Mouse (Mus musculus) stomach, embryonic 15.5 days (tissue): Measurements from ENCODE around the gene Gucd1. TPM values are rescaled to one million over a fixed set of nuclear protein-coding genes. Genes with fewer than 3 reads are reported as not detected.

Experiments used
- ATAC-seq: fragments of 200-750 bp; cut with Nextera tagmentation; 2 replicates; pipeline ENCODE4 v1.8.0; 2017; ENCODE audit warnings: low read depth, moderate number of reproducible peaks, moderate TSS enrichment; ENCODE audit not compliant: insufficient read depth, low FRiP score
- H3K27ac ChIP-seq: fragments of 300-500 bp; sonication (generic); 2 replicates; pipeline ENCODE4 v1.5.1; 2015; ENCODE audit warnings: mild to moderate bottlenecking, inconsistent platforms
- H3K27me3 ChIP-seq: fragments of 300-500 bp; sonication (generic); replicated peaks from 2 replicates; pipeline ENCODE4 v1.6.1; 2015; ENCODE audit warnings: inconsistent platforms
- H3K36me3 ChIP-seq: fragments of 300-500 bp; sonication (generic); 2 replicates; pipeline ENCODE4 v1.6.1; 2015; ENCODE audit warnings: inconsistent platforms
- H3K4me1 ChIP-seq: fragments of 300-500 bp; sonication (generic); 2 replicates; pipeline ENCODE4 v1.6.1; 2015; ENCODE audit warnings: inconsistent platforms
- H3K4me2 ChIP-seq: fragments of 300-500 bp; sonication (generic); 2 replicates; pipeline ENCODE4 v1.6.1; 2015; ENCODE audit warnings: mild to moderate bottlenecking, inconsistent platforms
- H3K4me3 ChIP-seq: fragments of 300-500 bp; sonication (generic); replicated peaks from 2 replicates; pipeline ENCODE4 v1.5.1; 2015; ENCODE audit warnings: inconsistent platforms
- H3K9ac ChIP-seq: fragments of 300-500 bp; sonication (generic); 2 replicates; pipeline ENCODE4 v1.6.1; 2015; ENCODE audit warnings: inconsistent platforms
- H3K9me3 ChIP-seq: fragments of 300-500 bp; sonication (generic); 2 replicates; pipeline ENCODE4 v1.6.1; 2016; ENCODE audit warnings: inconsistent platforms
- WGBS: fragments of 180-500 bp; shearing (Covaris S2); methylation state at CpG from one replicate; pipeline ENCODE4 v1.1.7; 2015; 5-methylcytosine and 5-hydroxymethylcytosine counted together
- polyA plus RNA-seq: library from polyadenylated mRNA; unstranded; fragments of >200 nt; fragmentation: Nextera tagmentation; extraction: Ambion mirVana; gene quantifications from 2 replicates; pipeline ENCODE4 v1.2.1, GENCODE M21; 2015

Gene Gucd1
- polyA plus RNA-seq, 1 experiment from 2014 or later, result 27.5 TPM

DNA sequence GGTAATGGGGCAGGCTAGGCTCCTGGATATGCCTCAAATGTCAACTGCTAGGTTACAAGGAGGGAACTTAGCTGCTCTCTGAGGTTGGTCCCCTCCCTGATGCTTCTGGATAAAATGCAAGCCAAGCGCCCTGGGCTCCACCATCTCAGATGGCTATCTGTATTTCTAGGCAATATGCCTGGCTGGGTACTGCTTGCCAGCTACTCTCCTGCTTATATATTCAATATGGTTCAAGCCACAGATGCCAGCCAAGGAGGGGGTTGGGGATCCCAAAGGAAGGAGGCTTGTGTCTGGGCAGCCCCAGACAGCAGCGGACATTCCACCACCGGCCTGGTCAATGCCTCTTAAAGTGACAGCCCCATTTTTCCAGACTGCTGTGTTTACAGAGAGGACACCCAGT is 40.7 kb upstream of the Gucd1 start:
- no peaks in the 10 kb centered on the region for H3K36me3 ChIP-seq
- no peak for ATAC-seq
- H3K27me3 ChIP-seq, result peaks cover 27% of the 10 kb centered on the region
- no peak overlapping the region for H3K27ac ChIP-seq
- H3K9ac ChIP-seq, result no peak overlapping the region
- H3K4me2 ChIP-seq, result no peak overlapping the region
- H3K4me3 ChIP-seq, result no peak overlapping the region
- WGBS, result 41% methylated on average over 3 of the region's 3 CpGs
- no peaks in the 10 kb centered on the region for H3K9me3 ChIP-seq
- peaks cover 16% of the 10 kb centered on the region; the same call in 1 of the 2 replicates for H3K4me1 ChIP-seq

DNA sequence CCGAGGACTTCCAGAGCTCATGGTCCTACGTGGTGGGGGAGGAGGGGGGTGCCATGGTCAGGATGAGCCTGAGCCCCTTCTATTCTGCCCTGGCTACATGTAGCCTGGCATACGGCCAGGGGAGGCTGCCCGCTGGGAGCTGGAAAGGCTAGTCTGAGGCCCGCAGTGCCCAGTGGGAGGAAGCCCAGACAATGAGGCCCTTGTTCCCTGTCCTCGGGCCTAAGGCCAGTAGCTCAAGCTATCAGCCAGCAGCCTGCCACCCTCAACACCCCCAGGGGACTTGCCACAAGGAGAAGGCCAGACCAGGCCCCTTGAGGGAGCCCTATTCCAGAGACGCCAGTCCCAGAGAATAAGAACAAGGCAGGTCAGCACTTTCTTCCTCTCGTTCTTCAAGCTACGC is 38.3 kb upstream of the Gucd1 start:
- peak; percentile 57; the same call in 1 of the 2 replicates for ATAC-seq
- Histone ChIP-seq H3K27ac (peak overlapping the region; percentile 5), H3K9ac (no peak overlapping the region), H3K27me3 (peaks cover 23% of the 10 kb centered on the region), H3K36me3 (no peaks in the 10 kb centered on the region), H3K4me3 (no peak overlapping the region), H3K4me2 (no peak overlapping the region), H3K4me1 (peaks cover 23% of the 10 kb centered on the region), H3K9me3 (no peaks in the 10 kb centered on the region)
- 63% methylated on average over 9 of the region's 9 CpGs for WGBS

DNA sequence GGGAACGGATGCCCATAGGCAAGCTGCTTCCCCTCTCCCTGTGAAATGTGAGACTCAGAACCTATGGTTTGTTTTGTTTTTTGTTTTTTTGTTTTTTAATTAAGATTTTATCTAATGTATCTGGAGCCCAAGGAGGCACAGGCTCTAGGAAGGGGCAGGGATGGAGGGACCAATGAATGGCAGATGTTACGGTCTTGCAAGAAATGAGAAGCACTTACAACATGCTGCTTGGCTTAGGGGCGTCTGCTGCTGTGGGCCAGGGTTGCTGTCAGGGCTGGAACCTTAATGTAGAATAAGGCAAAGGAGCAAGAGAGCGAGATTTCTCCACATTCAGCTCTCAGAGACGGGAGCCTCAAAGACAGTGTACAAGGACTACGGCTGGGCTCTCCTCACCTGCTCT is 37.8 kb upstream of the Gucd1 start:
- H3K27ac ChIP-seq, result no peak overlapping the region; the same call in 1 of the 2 replicates
- H3K4me3 ChIP-seq, result no peak overlapping the region
- 75% methylated on average over 6 of the region's 6 CpGs for WGBS
- no peak for ATAC-seq
- no peaks in the 10 kb centered on the region for H3K36me3 ChIP-seq
- H3K27me3 ChIP-seq, result peaks cover 19% of the 10 kb centered on the region
- no peak overlapping the region for H3K4me2 ChIP-seq
- no peak overlapping the region for H3K9ac ChIP-seq
- H3K4me1 ChIP-seq, result peaks cover 24% of the 10 kb centered on the region
- H3K9me3 ChIP-seq, result no peaks in the 10 kb centered on the region

DNA sequence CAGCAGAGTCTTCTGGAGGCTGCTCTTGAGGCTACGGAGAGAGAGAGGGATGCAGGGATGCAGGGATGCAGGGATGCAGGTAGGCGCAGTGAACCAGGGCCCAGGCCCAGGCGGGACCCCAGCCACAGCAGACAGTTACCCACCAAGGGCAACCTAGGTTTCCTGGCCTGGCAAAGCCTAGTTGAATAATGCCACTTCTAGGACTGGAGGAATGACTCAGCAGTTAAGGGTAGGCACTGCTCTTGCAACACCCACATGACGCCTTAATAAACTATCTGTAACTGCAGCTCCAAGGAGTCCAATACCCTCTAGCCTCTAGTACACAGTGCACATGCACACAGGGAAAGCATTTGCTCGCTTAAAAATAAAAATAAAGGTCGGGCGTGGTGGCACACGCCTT is 36.3 kb upstream of the Gucd1 start:
- Histone ChIP-seq H3K4me3 (no peak overlapping the region), H3K9me3 (no peaks in the 10 kb centered on the region), H3K9ac (no peak overlapping the region), H3K27ac (no peak overlapping the region), H3K27me3 (peaks cover 6% of the 10 kb centered on the region; the same call in 1 of the 2 replicates), H3K4me1 (peaks cover 9% of the 10 kb centered on the region), H3K36me3 (no peaks in the 10 kb centered on the region), H3K4me2 (no peak overlapping the region)
- ATAC-seq, result no peak
- 89% methylated on average over 8 of the region's 8 CpGs for WGBS

DNA sequence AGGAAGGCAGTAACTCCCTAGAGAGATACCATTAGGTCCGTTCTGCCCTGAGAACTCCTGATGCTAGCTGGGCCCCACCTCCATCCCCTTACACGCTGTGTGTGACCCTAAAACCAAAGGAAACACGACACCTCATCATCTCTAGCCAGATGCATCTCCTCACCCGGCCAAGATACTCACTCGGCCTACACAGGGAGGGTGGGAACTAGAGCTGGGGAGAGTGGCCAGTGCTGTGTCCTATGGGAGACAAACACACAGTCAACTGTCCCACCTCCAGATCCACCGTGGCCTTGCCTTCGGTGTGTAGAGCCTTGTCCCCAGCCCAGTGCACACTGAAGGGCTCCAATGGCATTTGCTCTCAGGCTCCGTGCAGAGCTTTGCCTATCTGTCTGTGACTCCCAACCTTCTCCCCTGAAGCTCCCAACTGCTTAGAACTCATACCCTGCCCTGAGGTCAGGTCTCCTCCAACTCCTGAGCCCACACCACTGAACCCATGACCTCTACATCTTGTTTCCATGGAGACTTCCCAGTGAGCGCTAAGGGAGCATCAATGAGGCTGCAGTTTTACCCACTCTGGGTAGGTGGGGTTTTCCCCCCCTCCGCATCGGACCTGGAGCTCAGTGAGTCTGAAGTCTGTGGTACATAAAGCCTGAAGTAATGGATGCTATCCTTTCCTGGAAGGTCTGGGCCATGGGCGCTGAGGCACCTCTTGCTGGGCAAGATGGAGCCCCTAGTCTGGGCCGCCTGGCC is 35.1 kb upstream of the Gucd1 start:
- Histone ChIP-seq H3K4me1 (peaks cover 9% of the 10 kb centered on the region; the same call in 1 of the 2 replicates), H3K9me3 (no peaks in the 10 kb centered on the region), H3K27ac (no peak overlapping the region), H3K4me3 (no peak overlapping the region), H3K36me3 (no peaks in the 10 kb centered on the region), H3K9ac (no peak overlapping the region), H3K4me2 (no peak overlapping the region), H3K27me3 (no peaks in the 10 kb centered on the region)
- 62% methylated on average over 13 of the region's 13 CpGs for WGBS
- no peak for ATAC-seq

DNA sequence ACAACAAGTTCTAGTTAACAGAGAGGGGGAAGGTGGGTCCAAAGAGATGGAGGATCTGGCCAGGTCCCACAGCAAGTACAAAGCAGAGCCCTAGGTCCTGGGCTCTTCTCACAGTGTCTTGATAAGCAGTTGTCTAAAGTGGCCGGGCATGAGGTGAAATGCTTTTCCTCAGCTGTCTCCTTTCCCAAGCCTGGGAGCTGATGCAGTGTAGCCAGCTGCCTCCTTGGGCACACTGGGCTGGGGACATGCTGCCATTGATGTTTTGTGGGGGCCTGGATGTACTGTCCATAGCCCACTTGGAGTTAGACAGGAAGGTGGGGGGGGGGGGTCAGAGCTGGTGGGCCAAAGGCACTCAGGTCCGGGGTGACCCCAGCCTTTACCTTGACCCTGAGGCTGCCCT is 34.3 kb upstream of the Gucd1 start:
- no peak overlapping the region for H3K9ac ChIP-seq
- no peak for ATAC-seq
- no peaks in the 10 kb centered on the region for H3K9me3 ChIP-seq
- 61% methylated on average over 2 of the region's 2 CpGs for WGBS
- no peak overlapping the region for H3K4me2 ChIP-seq
- no peaks in the 10 kb centered on the region for H3K27me3 ChIP-seq
- H3K4me3 ChIP-seq, result no peak overlapping the region
- no peak overlapping the region for H3K27ac ChIP-seq
- no peaks in the 10 kb centered on the region for H3K36me3 ChIP-seq
- H3K4me1 ChIP-seq, result peaks cover 9% of the 10 kb centered on the region; the same call in 1 of the 2 replicates

DNA sequence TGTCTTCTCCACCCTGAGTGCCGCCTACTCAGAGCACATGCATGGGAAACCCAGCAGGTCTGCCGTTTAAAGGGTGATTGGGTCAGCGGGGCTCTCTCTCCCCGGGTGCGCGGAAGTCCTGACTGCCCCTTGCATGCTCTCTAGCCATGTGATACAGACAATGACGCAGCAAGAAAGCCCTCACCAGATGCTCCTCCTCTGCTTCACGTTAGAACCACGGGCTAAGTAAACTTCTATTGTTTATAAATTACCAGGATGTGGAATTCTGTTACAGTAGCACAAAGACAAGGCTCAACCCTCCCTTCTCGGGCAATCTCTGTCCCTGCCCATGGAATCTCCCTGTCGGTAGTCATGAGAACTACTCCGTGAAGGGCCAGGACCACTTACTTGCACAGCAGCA is 33.4 kb upstream of the Gucd1 start:
- no peak overlapping the region for H3K27ac ChIP-seq
- no peak overlapping the region for H3K4me3 ChIP-seq
- H3K4me1 ChIP-seq, result peaks cover 9% of the 10 kb centered on the region; the same call in 1 of the 2 replicates
- H3K9me3 ChIP-seq, result no peaks in the 10 kb centered on the region
- no peaks in the 10 kb centered on the region for H3K36me3 ChIP-seq
- ATAC-seq, result peak; percentile 20; the same call in 1 of the 2 replicates
- no peak overlapping the region for H3K9ac ChIP-seq
- WGBS, result 22% methylated on average over 12 of the region's 12 CpGs
- 0 out of 2 replicates have a peak overlapping the region, but pooled peaks have one; percentile 17 for H3K4me2 ChIP-seq
- no peaks in the 10 kb centered on the region for H3K27me3 ChIP-seq

DNA sequence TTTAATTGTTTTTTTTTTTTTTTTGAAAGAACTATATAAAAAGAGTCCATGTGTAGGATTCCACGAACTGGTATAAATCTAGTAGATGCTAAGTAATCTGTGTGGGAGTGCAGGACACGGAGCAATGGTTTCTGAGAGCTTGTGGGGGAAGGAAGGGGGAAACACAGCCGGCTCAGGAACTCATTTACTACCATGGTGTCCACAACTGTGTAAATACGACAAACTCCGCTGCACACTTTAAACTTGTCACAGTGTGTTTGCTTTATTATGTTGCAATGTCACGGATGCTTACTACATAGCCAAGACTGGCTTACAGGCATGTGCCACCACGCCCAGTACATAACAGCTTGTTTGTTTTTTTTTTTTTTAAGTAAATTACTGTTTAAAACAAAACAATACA is 32.1 kb upstream of the Gucd1 start:
- no peak overlapping the region for H3K4me2 ChIP-seq
- 45% methylated on average over 7 of the region's 7 CpGs for WGBS
- no peak overlapping the region for H3K27ac ChIP-seq
- no peaks in the 10 kb centered on the region for H3K36me3 ChIP-seq
- H3K9me3 ChIP-seq, result no peaks in the 10 kb centered on the region
- H3K4me3 ChIP-seq, result no peak overlapping the region
- H3K27me3 ChIP-seq, result no peaks in the 10 kb centered on the region
- ATAC-seq, result no peak
- no peak overlapping the region for H3K9ac ChIP-seq
- peaks cover 9% of the 10 kb centered on the region; the same call in 1 of the 2 replicates for H3K4me1 ChIP-seq

DNA sequence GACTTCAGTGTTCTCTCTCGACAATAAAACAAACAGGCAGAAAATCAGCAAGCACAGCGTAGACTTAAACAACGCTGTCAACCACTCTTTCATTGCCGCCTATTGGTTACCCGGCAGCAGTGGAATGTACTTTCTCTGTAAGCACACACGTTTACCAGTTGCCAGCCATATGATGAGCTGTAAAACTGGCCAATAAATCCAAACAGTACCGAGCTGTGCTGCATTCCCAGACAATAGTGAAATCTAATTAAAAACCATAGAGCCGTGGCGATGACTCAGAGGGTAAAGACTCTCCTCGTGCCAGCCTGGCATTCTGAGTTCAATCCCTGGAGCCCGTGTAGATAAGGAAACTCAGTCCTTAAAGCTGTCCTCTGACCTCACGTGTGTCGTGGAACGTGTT is 30.7 kb upstream of the Gucd1 start:
- H3K4me3 ChIP-seq, result no peak overlapping the region
- H3K27ac ChIP-seq, result no peak overlapping the region
- WGBS, result 45% methylated on average over 14 of the region's 14 CpGs
- ATAC-seq, result no peak
- H3K27me3 ChIP-seq, result no peaks in the 10 kb centered on the region
- H3K4me2 ChIP-seq, result no peak overlapping the region
- no peak overlapping the region for H3K9ac ChIP-seq
- H3K36me3 ChIP-seq, result no peaks in the 10 kb centered on the region
- peaks cover 9% of the 10 kb centered on the region; the same call in 1 of the 2 replicates for H3K4me1 ChIP-seq
- no peaks in the 10 kb centered on the region for H3K9me3 ChIP-seq

DNA sequence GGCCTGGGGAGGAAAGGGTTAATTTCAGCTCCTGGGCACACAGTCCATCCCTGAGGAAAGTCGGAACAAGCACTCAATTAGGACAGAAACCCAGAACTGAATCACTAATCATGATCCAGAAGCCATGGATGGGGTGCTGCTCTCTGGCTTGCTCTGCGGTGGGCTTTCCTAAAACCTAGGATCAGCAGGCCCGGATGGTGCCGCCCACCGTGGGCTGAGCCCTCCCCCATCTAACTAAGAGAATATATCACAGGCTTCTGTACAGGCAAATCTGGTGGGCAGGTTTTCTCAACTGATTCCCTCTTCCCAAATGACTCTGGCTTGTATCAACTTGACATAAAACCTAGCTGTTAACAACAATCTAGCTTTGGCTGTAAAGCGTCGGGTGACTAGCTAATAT is 30.1 kb upstream of the Gucd1 start:
- Histone ChIP-seq H3K27me3 (no peaks in the 10 kb centered on the region), H3K4me2 (no peak overlapping the region), H3K9me3 (no peaks in the 10 kb centered on the region), H3K9ac (no peak overlapping the region), H3K36me3 (no peaks in the 10 kb centered on the region), H3K4me1 (peaks cover 9% of the 10 kb centered on the region; the same call in 1 of the 2 replicates), H3K27ac (no peak overlapping the region), H3K4me3 (no peak overlapping the region)
- no peak for ATAC-seq
- WGBS, result 46% methylated on average over 7 of the region's 7 CpGs

DNA sequence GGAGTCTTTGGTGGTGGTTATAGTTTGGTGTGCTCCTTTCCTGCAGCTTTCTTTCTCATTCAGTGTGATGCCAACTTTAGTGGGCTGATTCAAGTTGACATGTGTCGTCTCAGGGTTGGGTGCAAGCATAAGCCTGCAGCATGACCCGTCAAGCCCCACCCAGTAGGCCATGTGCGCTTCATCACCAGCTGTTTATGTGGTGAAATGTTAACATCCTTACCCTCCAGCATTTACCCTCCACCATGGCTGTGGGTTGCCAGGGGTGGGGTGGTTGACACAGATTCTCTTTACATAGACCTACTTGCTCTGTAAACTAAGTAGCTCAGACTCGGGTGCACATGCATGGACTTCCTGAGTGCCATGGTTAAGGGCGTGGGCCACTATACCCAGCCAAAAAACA is 18.4 kb upstream of the Gucd1 start:
- no peak overlapping the region for H3K9ac ChIP-seq
- H3K27ac ChIP-seq, result no peak overlapping the region
- no peaks in the 10 kb centered on the region for H3K9me3 ChIP-seq
- peaks cover 33% of the 10 kb centered on the region for H3K36me3 ChIP-seq
- no peaks in the 10 kb centered on the region for H3K4me1 ChIP-seq
- WGBS, result 84% methylated on average over 5 of the region's 5 CpGs
- no peaks in the 10 kb centered on the region for H3K27me3 ChIP-seq
- ATAC-seq, result no peak
- H3K4me3 ChIP-seq, result no peak overlapping the region
- H3K4me2 ChIP-seq, result no peak overlapping the region

DNA sequence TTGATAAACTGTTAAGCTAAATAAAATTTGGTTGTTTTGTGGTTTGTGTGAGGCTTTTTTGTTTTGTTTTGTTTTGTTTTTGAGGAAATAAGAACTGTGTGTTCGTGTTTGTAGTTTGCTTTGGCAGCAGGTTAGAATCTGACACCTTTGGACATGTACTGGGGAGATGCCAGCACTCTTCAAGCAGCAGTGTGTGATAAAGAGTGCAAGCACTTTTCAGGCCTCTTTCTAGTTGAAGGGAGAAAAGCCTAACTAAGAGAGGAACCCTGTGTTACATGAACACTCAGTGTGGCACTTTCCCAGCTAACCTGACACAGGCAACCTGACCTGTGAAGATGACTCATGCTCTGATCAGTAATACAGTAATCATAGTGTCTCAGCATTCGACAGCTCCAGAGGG is 17.7 kb upstream of the Gucd1 start:
- Histone ChIP-seq H3K4me2 (no peak overlapping the region), H3K4me1 (no peaks in the 10 kb centered on the region), H3K4me3 (no peak overlapping the region), H3K9me3 (no peaks in the 10 kb centered on the region), H3K27ac (no peak overlapping the region), H3K36me3 (peaks cover 33% of the 10 kb centered on the region), H3K9ac (no peak overlapping the region), H3K27me3 (no peaks in the 10 kb centered on the region)
- no peak for ATAC-seq
- WGBS, result 85% methylated on average over 2 of the region's 2 CpGs
